Mouse (Mus musculus) limb, embryonic 14.5 days (tissue): ENCODE measurements at regions not wholly inside any gene's neighbourhood (a gene's known extent, or its start where the extent isn't known, plus 50 kb on each side); places are given as distances from the start of the nearest gene placed in this dataset.

Experiments
- ATAC-seq: fragments of 200-750 bp; cut with Nextera tagmentation; 2 replicates; pipeline ENCODE4 v1.8.0; 2017; ENCODE audit warnings: low read depth, moderate number of reproducible peaks, moderate TSS enrichment; ENCODE audit not compliant: low FRiP score
- DNase-seq: peaks from one replicate; pipeline ENCODE4 v3.0.0-alpha.2; 2015; ENCODE audit warnings: low spot score
- H3K27ac ChIP-seq: fragments of 300-500 bp; sonication (generic); replicated peaks from 2 replicates; pipeline ENCODE4 v1.5.1; 2014; ENCODE audit warnings: low read depth, mild to moderate bottlenecking, low read length, moderate library complexity, mixed read lengths
- H3K27me3 ChIP-seq: fragments of 300-500 bp; sonication (generic); 2 replicates; pipeline ENCODE4 v1.6.1; 2014; ENCODE audit warnings: low read length, mixed read lengths; ENCODE audit not compliant: control insufficient read depth, insufficient read depth
- H3K36me3 ChIP-seq: fragments of 300-500 bp; sonication (generic); 2 replicates; pipeline ENCODE4 v1.6.1; 2014; ENCODE audit warnings: mild to moderate bottlenecking, low read length, moderate library complexity, mixed read lengths; ENCODE audit not compliant: control insufficient read depth, insufficient read depth
- H3K4me1 ChIP-seq: fragments of 300-500 bp; sonication (generic); 2 replicates; pipeline ENCODE4 v1.6.1; 2014; ENCODE audit warnings: antibody characterized with exemption, low read length, mixed read lengths; ENCODE audit not compliant: control insufficient read depth, insufficient read depth
- H3K4me2 ChIP-seq: fragments of 300-500 bp; sonication (generic); replicated peaks from 2 replicates; pipeline ENCODE4 v1.6.1; 2014; ENCODE audit warnings: low read depth, mild to moderate bottlenecking, low read length, moderate library complexity; ENCODE audit not compliant: severe bottlenecking
- H3K4me3 ChIP-seq: fragments of 300-500 bp; sonication (generic); replicated peaks from 2 replicates; pipeline ENCODE4 v1.5.1; 2014; ENCODE audit warnings: low read length
- H3K9ac ChIP-seq: fragments of 300-500 bp; sonication (generic); 2 replicates; pipeline ENCODE4 v1.6.1; 2014; ENCODE audit warnings: mild to moderate bottlenecking, low read depth, low read length, moderate library complexity; ENCODE audit not compliant: severe bottlenecking
- H3K9me3 ChIP-seq: fragments of 300-500 bp; sonication (generic); 2 replicates; pipeline ENCODE4 v1.6.1; 2016; ENCODE audit warnings: low read length; ENCODE audit not compliant: control insufficient read depth
- POLR2A ChIP-seq: fragments of 200-500 bp; IDR thresholded peaks from 2 replicates; pipeline ENCODE4 v1.8.0; 2012; ENCODE audit warnings: inconsistent platforms, mild to moderate bottlenecking, moderate library complexity, borderline replicate concordance; ENCODE audit not compliant: insufficient read depth, insufficient read length; ENCODE audit errors: extremely low read depth
- WGBS: fragments of 180-500 bp; shearing (Covaris S2); extraction: QIAGEN DNeasy Blood & Tissue Kit; methylation state at CpG from one replicate; pipeline ENCODE4 v1.1.7; 2014; 5-methylcytosine and 5-hydroxymethylcytosine counted together

- Histone ChIP-seq H3K4me2 (no peak overlapping the region), H3K4me3 (no peak overlapping the region), H3K9ac (no peak overlapping the region), H3K27me3 (no peaks in the 10 kb centered on the region), H3K9me3 (no peaks in the 10 kb centered on the region), H3K4me1 (no peaks in the 10 kb centered on the region), H3K36me3 (no peaks in the 10 kb centered on the region), H3K27ac (no peak overlapping the region)
- DNase-seq, result no peak
- TF ChIP-seq POLR2A, result no peak
- 81% methylated on average over 5 of the region's 5 CpGs for WGBS
- ATAC-seq, result no peak
Observed at GRCm38 (mm10) chr12:50935516-50935915, 286.6 kb upstream of the Prkd1 start.

DNA sequence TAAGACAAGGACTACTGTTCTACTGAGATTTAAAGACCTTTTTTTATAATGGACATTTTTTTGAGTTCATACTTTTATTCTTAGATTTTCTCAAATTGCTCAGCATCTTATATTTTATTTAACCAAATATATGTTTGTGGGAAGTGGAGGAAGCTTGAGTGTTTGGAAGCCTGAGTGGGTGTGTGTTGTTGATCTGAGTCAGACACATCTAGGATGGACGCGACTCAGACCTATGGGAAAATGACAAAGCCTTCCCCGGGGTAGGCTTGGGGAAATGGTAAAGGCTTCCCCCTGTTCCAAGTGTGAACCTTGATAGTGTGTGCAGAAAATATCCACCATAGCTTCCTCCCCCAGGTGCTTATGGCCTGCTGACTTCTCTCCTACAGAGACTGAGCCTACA is 283.6 kb upstream of the Prkd1 start:
- H3K36me3 ChIP-seq, result no peaks in the 10 kb centered on the region
- no peak for ATAC-seq
- no peaks in the 10 kb centered on the region for H3K27me3 ChIP-seq
- H3K4me1 ChIP-seq, result no peaks in the 10 kb centered on the region
- H3K9ac ChIP-seq, result no peak overlapping the region
- no peak for DNase-seq
- H3K27ac ChIP-seq, result no peak overlapping the region
- WGBS, result 91% methylated on average over 3 of the region's 3 CpGs
- no peak overlapping the region for H3K4me2 ChIP-seq
- no peak for TF ChIP-seq POLR2A
- no peak overlapping the region for H3K4me3 ChIP-seq
- no peaks in the 10 kb centered on the region for H3K9me3 ChIP-seq

- H3K27ac ChIP-seq, result no peak overlapping the region
- no peaks in the 10 kb centered on the region for H3K36me3 ChIP-seq
- ATAC-seq (no peak), DNase-seq (no peak)
- WGBS, result 79% methylated on average over 3 of the region's 3 CpGs
- no peak for TF ChIP-seq POLR2A
- H3K4me1 ChIP-seq, result no peaks in the 10 kb centered on the region
- H3K9me3 ChIP-seq, result no peaks in the 10 kb centered on the region
- H3K27me3 ChIP-seq, result no peaks in the 10 kb centered on the region
- H3K4me3 ChIP-seq, result no peak overlapping the region
- no peak overlapping the region for H3K4me2 ChIP-seq
- H3K9ac ChIP-seq, result no peak overlapping the region
Observed at GRCm38 (mm10) chr12:50929641-50930040, 280.7 kb upstream of the Prkd1 start.

DNA sequence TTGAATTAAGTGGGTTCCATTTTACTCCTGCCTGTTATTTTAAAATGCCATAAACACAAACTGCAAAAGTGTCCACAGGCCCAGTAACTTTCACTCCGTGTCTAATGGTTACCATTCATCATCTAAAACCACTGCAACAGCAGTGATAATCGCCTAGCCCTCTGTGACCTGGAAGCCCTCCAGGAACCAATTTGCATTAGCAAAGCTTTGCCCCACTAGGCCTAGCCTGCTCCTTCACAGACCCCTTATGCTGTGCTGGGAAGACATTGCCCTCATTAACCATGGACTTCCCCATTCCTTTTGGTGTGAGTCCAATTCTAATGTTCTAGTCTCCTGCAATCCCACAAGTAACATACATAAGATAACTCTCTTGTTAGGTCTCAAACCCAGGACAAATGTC is 277.3 kb upstream of the Prkd1 start:
- no peak overlapping the region for H3K27ac ChIP-seq
- H3K27me3 ChIP-seq, result no peaks in the 10 kb centered on the region
- H3K4me3 ChIP-seq, result no peak overlapping the region
- no peak for TF ChIP-seq POLR2A
- no peak overlapping the region for H3K9ac ChIP-seq
- H3K9me3 ChIP-seq, result no peaks in the 10 kb centered on the region
- ATAC-seq, result no peak
- DNase-seq, result no peak
- 25% methylated on average over 2 of the region's 2 CpGs for WGBS
- no peaks in the 10 kb centered on the region for H3K36me3 ChIP-seq
- H3K4me1 ChIP-seq, result no peaks in the 10 kb centered on the region
- H3K4me2 ChIP-seq, result no peak overlapping the region

GRCm38 (mm10) chr12:50921739-50922138 is 272.8 kb upstream of the Prkd1 start:
- no peak overlapping the region for H3K27ac ChIP-seq
- H3K4me3 ChIP-seq, result no peak overlapping the region
- no peak overlapping the region for H3K9ac ChIP-seq
- no peaks in the 10 kb centered on the region for H3K36me3 ChIP-seq
- no peak for TF ChIP-seq POLR2A
- H3K27me3 ChIP-seq, result no peaks in the 10 kb centered on the region
- H3K9me3 ChIP-seq, result no peaks in the 10 kb centered on the region
- 77% methylated on average over 1 of the region's 1 CpGs for WGBS
- DNase-seq (no peak), ATAC-seq (no peak)
- no peak overlapping the region for H3K4me2 ChIP-seq
- H3K4me1 ChIP-seq, result no peaks in the 10 kb centered on the region
